Mouse (Mus musculus): ENCODE data around the gene Scgb2b17.
"Not testable (repeated sequence)": the region's sequence is repeated elsewhere in the genome, so short reads cannot be mapped to it uniquely, and the experiment has no call there.

Gene Scgb2b17

GRCm38 (mm10) chr7:33056461-33056860, at the start of gene Scgb2b17:
TSS of gene Scgb2b17 (minus strand) at chr7:33056561.
- DNase-seq = not testable (repeated sequence)

GRCm38 (mm10) chr7:33063149-33063548, 6.8 kb upstream of the Scgb2b17 start, which contains the start of gene Scgb1b17:
TSS of gene Scgb1b17 (plus strand) at chr7:33063449.
- DNase-seq = not testable (repeated sequence)
